Mouse (Mus musculus): Measurements from ENCODE around the gene Axin2. TPM values are rescaled to one million over a fixed set of nuclear protein-coding genes. Genes with fewer than 3 reads are reported as not detected.

Axin2 gene
- polyA plus RNA-seq, 1 experiment = 0.04 TPM

DNA sequence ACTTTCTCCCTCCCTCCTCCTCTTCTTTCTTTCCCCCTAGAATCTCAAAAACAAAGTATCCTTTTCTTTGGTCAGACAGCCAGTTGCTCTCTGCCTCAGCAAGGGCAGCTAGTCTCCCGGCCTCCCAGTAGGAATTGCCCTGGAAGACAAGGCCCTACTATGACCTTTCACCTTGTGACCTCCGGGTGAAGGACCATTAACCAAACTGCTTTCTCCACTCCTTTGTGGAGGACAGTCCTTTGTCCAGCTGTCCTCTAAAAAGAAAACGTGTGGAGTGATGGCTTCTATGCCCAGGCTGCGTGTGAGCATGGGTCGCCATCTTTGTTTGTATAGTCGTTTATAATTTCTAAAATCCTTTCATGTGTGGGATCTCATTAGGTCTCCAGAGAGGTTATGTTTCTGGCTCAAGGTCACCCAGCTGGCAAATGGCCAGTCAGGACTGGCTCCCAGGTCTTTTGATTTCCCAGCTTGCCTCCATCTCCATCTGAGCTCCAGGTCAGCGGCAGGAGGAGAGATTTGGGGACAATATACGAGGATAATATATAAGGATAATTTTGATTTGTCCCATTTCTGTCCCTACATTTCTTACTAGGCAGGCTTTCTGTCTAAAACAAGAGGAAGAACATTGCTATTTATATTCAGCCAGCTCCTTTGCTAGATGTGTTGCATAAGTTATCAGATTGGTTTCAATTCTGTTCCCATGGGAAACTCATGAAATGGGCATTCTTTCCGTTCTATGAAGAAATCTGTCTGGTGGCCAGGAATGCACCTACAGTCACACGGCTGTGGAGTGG lies 75.2 kb downstream of the Axin2 start:
- no peak overlapping the region for H3K4me3 ChIP-seq (replicated peaks)
- H3K9me3 ChIP-seq = peaks cover 43% of the 10 kb centered on the region
- no peaks in the 10 kb centered on the region for H3K36me3 ChIP-seq (replicated peaks; ENCODE audit: low read length)
- H3K27me3 ChIP-seq (replicated peaks) = no peaks in the 10 kb centered on the region
- TF ChIP-seq FLI1 (IDR thresholded peaks at IDR 0.05; ENCODE audit: low read length) (no peak), GATA1 (IDR thresholded peaks at IDR 0.05; ENCODE audit: borderline replicate concordance, low read length) (no peak)
- H3K4me1 ChIP-seq = no peaks in the 10 kb centered on the region

GRCm38 (mm10) chr11:108995990-108996533 lies 75.9 kb downstream of the Axin2 start:
- Histone ChIP-seq H3K4me1 (no peaks in the 10 kb centered on the region), H3K36me3 (replicated peaks; ENCODE audit: low read length) (no peaks in the 10 kb centered on the region), H3K9me3 (peaks cover 50% of the 10 kb centered on the region)

GRCm38 (mm10) chr11:108997816-108998215 lies 77.7 kb downstream of the Axin2 start:
- TF ChIP-seq GATA1 (IDR thresholded peaks at IDR 0.05; ENCODE audit: borderline replicate concordance, low read length) (no peak), FLI1 (IDR thresholded peaks at IDR 0.05; ENCODE audit: low read length) (no peak)
- Histone ChIP-seq H3K9me3 (peaks cover 52% of the 10 kb centered on the region), H3K27me3 (replicated peaks) (no peaks in the 10 kb centered on the region), H3K4me3 (replicated peaks) (no peak overlapping the region), H3K36me3 (replicated peaks; ENCODE audit: low read length) (no peaks in the 10 kb centered on the region), H3K4me1 (no peaks in the 10 kb centered on the region)

More at GRCm38 (mm10) chr11:108995990-108996533, 75.9 kb downstream of the Axin2 start:
- Histone ChIP-seq H3K4me3 (replicated peaks) (no peak overlapping the region), H3K27me3 (replicated peaks) (no peaks in the 10 kb centered on the region)
- TF ChIP-seq GATA1 (IDR thresholded peaks at IDR 0.05; ENCODE audit: borderline replicate concordance, low read length) = no peak
- TF ChIP-seq FLI1 (IDR thresholded peaks at IDR 0.05; ENCODE audit: low read length) = no peak

Other genes with a start within 250 kb of the Axin2 start
- not detected in 2 replicates for gene E030025P04Rik, start 224.0 kb downstream of the Axin2 start, polyA plus RNA-seq (2012; ENCODE audit: insufficient read depth, low replicate concordance)

Data from megakaryocyte, embryonic 14.5 days (primary cell).